Mouse (Mus musculus): ENCODE data around the gene Pou2f3. TPM values are rescaled to one million over a fixed set of nuclear protein-coding genes. Genes with fewer than 3 reads are reported as not detected.

The Pou2f3 gene
- polyA plus RNA-seq, 1 experiment = 0.46 TPM

DNA sequence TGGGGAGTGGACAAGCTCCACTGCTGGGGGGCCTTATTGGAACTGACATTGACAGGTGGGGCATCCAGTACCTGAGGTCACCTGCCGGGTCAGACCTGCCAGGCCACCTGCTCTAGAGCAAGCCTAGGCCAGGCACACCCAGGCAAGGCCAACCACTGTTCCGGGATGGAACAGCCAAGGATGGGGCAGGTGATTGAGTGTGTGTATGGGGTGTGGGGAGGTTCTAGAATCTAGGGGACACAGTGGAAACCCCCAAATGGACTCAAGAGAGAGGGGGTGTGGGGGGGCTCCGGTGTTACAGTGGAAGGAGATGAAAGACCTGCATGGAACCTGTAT lies 21.2 kb downstream of the Pou2f3 start:
- no peak for TF ChIP-seq POLR2A (IDR thresholded peaks at IDR 0.05; ENCODE audit: borderline replicate concordance, extremely low read depth, low read depth, low read length)
- no peak for TF ChIP-seq CTCF (IDR thresholded peaks at IDR 0.05; ENCODE audit: insufficient read depth, low read length)
- H3K4me1 ChIP-seq (ENCODE audit: control insufficient read depth, insufficient read depth, low read length) = no peaks in the 10 kb centered on the region
- no peak overlapping the region for H3K4me3 ChIP-seq (replicated peaks; ENCODE audit: extremely low read depth, low read depth, low read length)
- DNase-seq = no peak
- 66% methylated on average over 3 of the region's 3 CpGs for WGBS

DNA sequence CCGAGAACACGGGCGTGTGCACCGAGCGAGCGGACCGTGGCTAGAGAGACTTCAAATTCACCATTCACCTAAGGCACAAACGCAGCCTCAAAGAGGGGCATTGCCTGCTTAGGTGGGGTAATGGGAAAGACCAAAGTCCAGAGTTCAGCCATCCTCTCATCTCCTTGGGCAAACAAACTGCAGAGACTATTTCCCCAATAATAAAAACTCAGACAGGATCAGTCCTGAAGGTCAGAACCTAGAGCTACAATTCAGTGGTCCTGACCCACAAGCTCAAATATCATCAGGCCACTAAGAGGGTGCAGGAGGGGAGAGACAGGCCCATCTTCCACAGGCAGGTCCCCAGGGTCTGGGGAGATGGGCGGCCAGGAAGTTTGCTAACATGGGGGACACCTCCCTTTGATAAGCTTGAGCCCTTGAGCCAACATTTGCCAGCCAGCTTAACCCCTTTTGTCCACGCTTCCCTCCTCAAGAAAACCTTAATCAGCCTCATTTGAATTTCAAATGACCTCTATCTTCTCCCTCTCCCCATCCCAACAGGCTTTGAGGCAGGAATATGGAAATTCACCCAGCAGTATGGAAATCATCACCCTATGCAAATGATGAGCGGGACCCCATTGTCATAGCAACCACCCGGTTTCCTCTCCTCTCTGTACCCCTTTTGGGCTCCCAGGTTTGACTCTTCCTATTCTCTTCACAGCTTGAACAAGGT lies 21.7 kb downstream of the Pou2f3 start:
- TF ChIP-seq CTCF (IDR thresholded peaks at IDR 0.05; ENCODE audit: insufficient read depth, low read length) (no peak), POLR2A (IDR thresholded peaks at IDR 0.05; ENCODE audit: borderline replicate concordance, extremely low read depth, low read depth, low read length) (no peak)
- Histone ChIP-seq H3K4me3 (replicated peaks; ENCODE audit: extremely low read depth, low read depth, low read length) (no peak overlapping the region), H3K4me1 (ENCODE audit: control insufficient read depth, insufficient read depth, low read length) (no peaks in the 10 kb centered on the region)
- DNase-seq = no peak
- WGBS = 77% methylated on average over 12 of the region's 12 CpGs

DNA sequence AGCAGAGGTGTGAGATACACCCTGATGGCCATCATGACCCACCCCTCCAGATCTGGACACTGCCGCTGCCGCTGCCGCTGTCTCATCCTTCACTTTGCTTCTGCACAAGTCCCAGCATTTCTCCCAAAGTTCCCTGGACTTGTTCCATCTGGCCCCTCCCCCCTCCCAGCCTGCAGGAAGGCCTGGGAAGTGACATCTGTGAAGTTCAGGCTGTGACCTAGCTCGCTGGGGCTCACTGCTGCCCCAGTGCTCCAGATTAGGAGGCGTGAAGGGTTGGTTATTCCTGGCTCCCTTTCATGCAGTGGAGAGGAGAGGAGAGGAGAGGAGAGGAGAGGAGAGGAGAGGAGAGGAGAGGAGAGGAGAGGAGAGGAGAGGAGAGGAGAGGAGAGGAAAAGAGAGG lies 30.6 kb downstream of the Pou2f3 start:
- no peak for DNase-seq
- 29% methylated on average over 5 of the region's 5 CpGs for WGBS
- H3K4me1 ChIP-seq (ENCODE audit: control insufficient read depth, insufficient read depth, low read length) = no peaks in the 10 kb centered on the region
- TF ChIP-seq POLR2A (IDR thresholded peaks at IDR 0.05; ENCODE audit: borderline replicate concordance, extremely low read depth, low read depth, low read length) = no peak
- no peak for TF ChIP-seq CTCF (IDR thresholded peaks at IDR 0.05; ENCODE audit: insufficient read depth, low read length)
- H3K4me3 ChIP-seq (replicated peaks; ENCODE audit: extremely low read depth, low read depth, low read length) = no peak overlapping the region

DNA sequence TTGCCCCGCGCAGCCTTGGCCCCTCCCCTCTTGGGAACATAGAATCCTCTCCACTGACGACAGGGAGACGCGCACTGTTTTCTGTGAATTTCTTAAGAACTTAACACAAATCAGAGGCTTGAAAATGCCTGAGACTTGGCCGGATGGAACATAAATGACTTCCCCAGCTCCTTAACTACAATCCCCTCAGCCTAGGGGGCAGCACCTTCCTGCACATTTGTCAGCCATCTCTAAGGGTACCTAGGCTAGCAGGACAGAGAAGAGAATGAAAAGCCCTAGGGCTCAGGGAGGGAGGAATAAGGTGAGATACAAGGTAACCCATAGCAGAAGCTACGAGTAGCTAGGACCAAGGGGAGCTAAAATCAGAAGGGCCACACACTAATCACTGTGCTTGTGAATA lies 32.0 kb downstream of the Pou2f3 start:
- no peaks in the 10 kb centered on the region for H3K4me1 ChIP-seq (ENCODE audit: control insufficient read depth, insufficient read depth, low read length)
- no peak overlapping the region for H3K4me3 ChIP-seq (replicated peaks; ENCODE audit: extremely low read depth, low read depth, low read length)
- 63% methylated on average over 7 of the region's 7 CpGs for WGBS
- no peak for DNase-seq
- TF ChIP-seq POLR2A (IDR thresholded peaks at IDR 0.05; ENCODE audit: borderline replicate concordance, extremely low read depth, low read depth, low read length) (no peak), CTCF (IDR thresholded peaks at IDR 0.05; ENCODE audit: insufficient read depth, low read length) (no peak)

DNA sequence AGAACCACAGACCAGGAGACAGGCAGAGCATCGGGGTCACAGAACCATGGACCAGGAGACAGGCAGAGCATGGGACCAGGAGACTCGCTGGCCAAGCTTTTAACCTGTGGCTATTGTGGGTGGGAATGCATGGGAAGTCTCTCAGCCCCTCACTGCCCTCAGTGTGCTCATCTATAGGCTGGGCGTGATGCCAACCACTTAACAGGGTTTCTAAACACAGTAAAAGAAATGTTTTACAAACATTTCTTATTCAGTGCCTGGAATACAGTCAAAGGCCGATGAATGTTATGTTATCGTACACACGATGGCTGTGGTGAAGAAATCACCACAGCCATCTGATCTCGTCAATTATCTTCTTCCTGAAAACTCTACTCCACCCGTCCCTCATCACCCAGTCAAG lies 43.1 kb downstream of the Pou2f3 start:
- DNase-seq = no peak
- Histone ChIP-seq H3K4me3 (replicated peaks; ENCODE audit: extremely low read depth, low read depth, low read length) (no peak overlapping the region), H3K4me1 (ENCODE audit: control insufficient read depth, insufficient read depth, low read length) (no peaks in the 10 kb centered on the region)
- 51% methylated on average over 8 of the region's 8 CpGs for WGBS
- TF ChIP-seq POLR2A (IDR thresholded peaks at IDR 0.05; ENCODE audit: borderline replicate concordance, extremely low read depth, low read depth, low read length) = no peak
- no peak for TF ChIP-seq CTCF (IDR thresholded peaks at IDR 0.05; ENCODE audit: insufficient read depth, low read length)

DNA sequence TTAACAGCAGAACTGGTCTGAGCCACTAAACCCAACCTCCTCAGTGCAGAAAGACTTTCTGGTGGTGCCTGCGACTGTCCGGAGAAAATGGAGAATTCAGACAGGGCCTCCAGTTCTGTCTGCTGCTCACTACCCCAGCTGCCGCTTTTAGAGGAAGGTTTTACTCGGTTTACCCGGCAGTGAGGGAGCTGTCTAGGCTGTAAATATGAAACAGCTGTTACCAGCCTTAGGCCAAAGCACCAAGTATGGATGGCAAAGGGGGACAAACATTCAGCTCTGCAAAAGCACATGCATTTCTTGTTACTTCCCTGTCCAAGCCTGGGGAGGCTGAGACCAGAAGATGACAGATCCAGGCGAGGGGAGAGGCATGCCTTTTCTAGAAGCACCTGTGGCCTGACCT lies 43.8 kb downstream of the Pou2f3 start:
- H3K4me1 ChIP-seq (ENCODE audit: control insufficient read depth, insufficient read depth, low read length) = no peaks in the 10 kb centered on the region
- WGBS = 73% methylated on average over 6 of the region's 6 CpGs
- no peak overlapping the region for H3K4me3 ChIP-seq (replicated peaks; ENCODE audit: extremely low read depth, low read depth, low read length)
- TF ChIP-seq POLR2A (IDR thresholded peaks at IDR 0.05; ENCODE audit: borderline replicate concordance, extremely low read depth, low read depth, low read length) (no peak), CTCF (IDR thresholded peaks at IDR 0.05; ENCODE audit: insufficient read depth, low read length) (no peak)
- DNase-seq = no peak

DNA sequence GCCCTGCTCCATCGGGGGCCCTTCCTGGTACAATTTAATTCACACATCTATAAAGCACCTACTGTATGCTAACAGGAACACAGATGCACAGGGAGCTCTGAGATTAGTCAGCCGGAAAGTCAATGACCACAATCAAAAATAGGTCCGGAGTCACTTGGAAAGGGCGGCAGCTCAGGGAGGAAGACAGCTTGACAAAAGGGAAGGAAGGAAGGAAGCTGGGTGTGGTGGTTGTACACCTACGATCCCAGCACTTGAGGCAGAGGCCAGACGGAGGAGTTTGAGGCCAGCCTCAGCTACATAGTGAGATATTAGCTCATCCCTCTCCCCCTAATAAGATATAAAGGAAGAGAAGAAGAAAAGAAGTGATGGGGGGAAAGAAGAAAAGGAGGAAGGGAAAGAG lies 54.2 kb downstream of the Pou2f3 start:
- no peak overlapping the region for H3K4me3 ChIP-seq (replicated peaks; ENCODE audit: extremely low read depth, low read depth, low read length)
- no peak for DNase-seq
- WGBS = 42% methylated on average over 6 of the region's 6 CpGs
- H3K4me1 ChIP-seq (ENCODE audit: control insufficient read depth, insufficient read depth, low read length) = no peaks in the 10 kb centered on the region
- TF ChIP-seq POLR2A (IDR thresholded peaks at IDR 0.05; ENCODE audit: borderline replicate concordance, extremely low read depth, low read depth, low read length) (no peak), CTCF (IDR thresholded peaks at IDR 0.05; ENCODE audit: insufficient read depth, low read length) (no peak)

DNA sequence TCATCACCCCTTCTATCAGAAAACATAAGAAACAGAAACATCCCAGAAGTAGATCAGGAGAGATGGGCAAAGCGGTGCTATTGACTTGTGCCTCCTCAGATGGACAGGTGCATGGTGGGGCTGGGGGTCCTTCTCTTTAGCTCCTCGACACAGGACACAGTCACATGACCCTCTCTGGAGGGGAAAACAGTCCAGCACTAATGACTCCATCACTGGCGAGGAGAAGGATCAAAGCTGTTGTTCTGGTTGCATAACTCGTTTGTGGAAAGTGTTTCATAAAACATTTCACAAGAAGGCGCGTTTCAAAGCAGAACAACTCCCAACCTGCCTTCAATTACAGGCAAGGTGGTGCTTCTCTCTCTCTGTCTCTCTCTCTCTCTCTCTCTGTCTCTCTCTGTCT lies 58.4 kb downstream of the Pou2f3 start:
- H3K4me1 ChIP-seq (ENCODE audit: control insufficient read depth, insufficient read depth, low read length) = no peaks in the 10 kb centered on the region
- no peak overlapping the region for H3K4me3 ChIP-seq (replicated peaks; ENCODE audit: extremely low read depth, low read depth, low read length)
- TF ChIP-seq CTCF (IDR thresholded peaks at IDR 0.05; ENCODE audit: insufficient read depth, low read length) (no peak), POLR2A (IDR thresholded peaks at IDR 0.05; ENCODE audit: borderline replicate concordance, extremely low read depth, low read depth, low read length) (no peak)
- DNase-seq = no peak
- WGBS = 57% methylated on average over 6 of the region's 6 CpGs

DNA sequence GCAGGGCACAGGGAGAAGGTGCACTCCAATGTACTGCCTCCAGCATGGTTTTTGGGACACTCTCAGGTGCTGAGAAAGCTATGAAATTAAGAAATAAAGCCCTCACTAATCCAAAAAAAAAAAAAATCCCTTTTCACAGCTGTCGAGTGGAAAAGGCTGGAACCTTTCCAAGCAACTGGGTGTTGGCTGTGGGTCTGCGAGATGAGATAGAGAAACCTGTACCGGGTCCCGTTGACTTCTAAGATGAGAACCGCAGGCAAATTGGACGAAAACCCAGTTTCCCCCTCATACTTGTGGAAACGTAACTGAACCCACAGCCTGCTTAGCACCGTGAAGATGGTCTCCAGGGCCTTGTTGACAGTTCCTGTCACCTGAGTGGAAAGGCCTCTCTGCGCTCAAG lies 59.2 kb downstream of the Pou2f3 start:
- H3K4me1 ChIP-seq (ENCODE audit: control insufficient read depth, insufficient read depth, low read length) = no peaks in the 10 kb centered on the region
- no peak overlapping the region for H3K4me3 ChIP-seq (replicated peaks; ENCODE audit: extremely low read depth, low read depth, low read length)
- no peak for DNase-seq
- TF ChIP-seq POLR2A (IDR thresholded peaks at IDR 0.05; ENCODE audit: borderline replicate concordance, extremely low read depth, low read depth, low read length) (no peak), CTCF (IDR thresholded peaks at IDR 0.05; ENCODE audit: insufficient read depth, low read length) (no peak)
- WGBS = 53% methylated on average over 9 of the region's 9 CpGs

DNA sequence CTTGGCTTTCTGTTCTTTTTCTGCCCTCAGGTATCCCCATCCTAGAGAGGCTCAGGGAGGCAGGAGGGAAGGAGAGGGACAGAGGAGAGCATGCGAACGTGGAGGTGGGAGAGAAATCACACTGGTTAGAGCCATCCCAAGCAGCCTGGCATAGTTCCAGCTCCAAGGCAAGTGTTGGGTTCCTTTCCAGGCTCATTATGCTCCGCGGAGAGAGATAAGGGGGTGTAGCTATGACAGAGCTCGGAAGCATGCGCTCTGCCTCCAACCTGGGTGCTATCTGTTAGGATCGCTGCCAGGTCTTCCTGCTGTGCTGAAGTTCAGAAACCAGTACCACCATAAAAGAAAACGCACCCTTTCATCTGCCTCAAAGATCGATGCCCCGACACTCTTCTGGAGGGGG lies 60.1 kb downstream of the Pou2f3 start:
- TF ChIP-seq POLR2A (IDR thresholded peaks at IDR 0.05; ENCODE audit: borderline replicate concordance, extremely low read depth, low read depth, low read length) = no peak
- no peak for TF ChIP-seq CTCF (IDR thresholded peaks at IDR 0.05; ENCODE audit: insufficient read depth, low read length)
- Histone ChIP-seq H3K4me1 (ENCODE audit: control insufficient read depth, insufficient read depth, low read length) (no peaks in the 10 kb centered on the region), H3K4me3 (replicated peaks; ENCODE audit: extremely low read depth, low read depth, low read length) (no peak overlapping the region)
- DNase-seq = no peak
- WGBS = 9% methylated on average over 10 of the region's 10 CpGs
